Mouse (Mus musculus): ENCODE results near the gene Llgl1.
A peak's percentile ranks its signal among the peaks of the same experiment; 100 is the strongest.

DNA sequence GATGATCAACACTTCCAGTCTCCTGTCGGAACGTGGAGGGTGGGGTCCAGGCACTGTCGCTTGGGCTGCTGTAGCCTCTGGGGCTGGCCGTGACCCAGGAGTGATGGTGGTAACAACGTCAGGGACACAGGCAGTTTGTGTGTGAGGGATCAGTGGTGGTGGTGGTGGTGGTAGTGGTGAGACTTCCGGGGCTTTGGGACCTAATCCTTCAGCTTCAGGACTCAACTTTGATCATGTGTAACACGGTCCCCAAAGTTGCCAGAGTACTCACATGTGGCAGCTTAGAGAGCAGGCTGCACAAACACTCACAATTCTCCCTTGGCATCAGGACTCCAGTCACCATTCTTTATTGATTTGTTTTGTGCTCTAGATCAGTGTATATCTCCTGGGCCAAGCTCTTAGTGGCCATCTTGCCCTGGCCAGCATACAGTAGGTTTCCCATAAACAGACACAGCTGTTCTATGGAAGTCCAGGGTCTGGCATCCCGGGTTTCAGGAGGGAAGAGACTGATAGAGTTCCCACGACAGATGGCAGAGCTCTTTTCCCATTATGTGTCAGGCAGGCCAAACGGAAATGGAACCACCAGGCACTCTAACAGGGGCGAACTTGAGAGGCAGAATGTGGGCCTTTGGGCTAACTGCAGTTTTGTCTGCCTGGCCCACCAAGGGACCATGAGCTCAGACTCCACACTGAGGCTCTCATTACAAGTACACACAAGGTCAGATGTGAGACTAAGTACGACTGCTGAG lies 28.0 kb downstream of the Llgl1 start:
- no peak; the same call in 1 of the 2 replicates for TF ChIP-seq CTCF (IDR thresholded peaks at IDR 0.05)
- TF ChIP-seq POLR2A (IDR thresholded peaks at IDR 0.05; ENCODE audit: insufficient read depth, low read depth, low read length), result 0 out of 2 replicates have a peak, but pooled peaks have one; percentile 33
- TF ChIP-seq EP300 (IDR thresholded peaks at IDR 0.05; ENCODE audit: insufficient read depth, low read depth, low read length), result no peak
